Mouse (Mus musculus): ENCODE measurements around the gene Pla2g4b.

- TF ChIP-seq CTCF (IDR thresholded peaks at IDR 0.05; ENCODE audit: borderline replicate concordance, insufficient read depth, low read length) (no peak), POLR2A (IDR thresholded peaks at IDR 0.05; ENCODE audit: low read depth, low read length) (no peak)
These were observed 19.3 kb upstream of the Pla2g4b start for GRCm38 (mm10) chr2:120013831-120014486.
